ENCODE assay signal across 8 mouse cellular contexts in the genomic region with DNA sequence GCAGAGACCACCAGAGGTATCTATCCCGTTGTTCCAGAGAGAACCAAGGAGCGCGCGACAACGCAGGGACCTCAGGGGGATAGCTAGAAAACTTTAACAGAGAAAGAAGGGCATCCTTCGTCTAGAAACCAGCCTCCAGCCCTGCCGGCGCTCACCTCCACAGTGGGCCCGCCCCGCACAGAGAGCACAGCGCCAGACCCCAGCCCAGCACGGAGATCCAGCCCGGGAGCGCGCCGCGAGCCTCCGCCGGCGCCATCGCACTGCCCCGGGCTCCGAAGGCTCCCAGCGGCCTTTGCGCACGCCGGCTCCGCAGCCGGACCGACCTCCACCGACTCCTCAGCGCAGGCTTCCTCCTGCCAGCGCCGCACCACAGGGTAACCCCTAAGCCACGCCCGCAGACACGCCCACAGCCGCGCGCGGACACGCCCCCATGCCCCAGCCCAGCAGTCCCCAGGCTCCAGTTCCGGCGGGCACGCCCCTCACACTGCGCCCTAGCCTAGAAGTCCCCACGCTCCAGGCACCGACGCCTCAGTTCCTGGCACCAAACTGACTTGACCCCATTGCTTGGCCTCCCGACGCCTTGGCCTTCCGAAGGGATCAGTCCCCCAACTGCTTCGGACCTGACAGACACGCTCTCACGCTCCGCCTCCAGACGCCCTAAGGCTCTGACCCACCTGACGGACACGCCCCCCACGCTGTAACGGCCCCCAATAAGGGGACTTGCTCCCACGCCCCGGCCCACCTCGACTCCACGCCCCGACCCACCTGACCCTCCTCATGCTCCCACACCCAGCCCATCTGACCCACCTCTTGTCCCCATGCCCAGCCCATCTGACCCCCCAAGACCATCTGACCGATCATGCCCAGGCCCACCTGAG. TPM values are rescaled to one million over a fixed set of nuclear protein-coding genes. Genes with fewer than 3 reads are reported as not detected.
A peak's percentile ranks its signal among the peaks of the same experiment; 100 is the strongest.
DNase-seq lines count a peak whose midpoint lies in the region; ATAC-seq and TF ChIP-seq lines count a peak whose summit lies in the region.
"Not testable (repeated sequence)": the region's sequence is repeated elsewhere in the genome, so short reads cannot be mapped to it uniquely, and the experiment has no call there.

A gene (minus strand): TSS at position 350 of the 878 bp plus-strand sequence.
A gene (minus strand): TSS at position 659 of the 878 bp plus-strand sequence.

- TF ChIP-seq CTCF in G1E (IDR thresholded peaks at IDR 0.05; ENCODE audit: low read depth, low read length); lung, postnatal 0 days (IDR thresholded peaks at IDR 0.05): not testable (repeated sequence)

- not testable (repeated sequence) for H3K4me1 ChIP-seq in G1E (ENCODE audit: insufficient read depth, low read depth, low read length); forebrain, embryonic 14.5 days (ENCODE audit: control insufficient read depth, insufficient read depth, low read length); lung, postnatal 0 days (ENCODE audit: insufficient read depth, low read depth, low read length); neural tube, embryonic 13.5 days (replicated peaks)

- intact Hi-C loops in heart, postnatal 36 days (cut with DNase I) = not testable (repeated sequence)

- peak within 1 kb of the TSS; percentile 69 for H3K4me3 ChIP-seq in G1E (ENCODE audit: low read depth, low read length)
- H3K4me3 ChIP-seq in forebrain, embryonic 14.5 days (ENCODE audit: low read depth, low read length) = peak within 1 kb of the TSS; percentile 41
- peak within 1 kb of the TSS; percentile 51 for H3K4me3 ChIP-seq in lung, postnatal 0 days (ENCODE audit: low read depth, low read length)
- peak within 1 kb of the TSS; percentile 50 for H3K4me3 ChIP-seq in neural tube, embryonic 13.5 days

- peak within 1 kb of the TSS; percentile 62 for H3K9ac ChIP-seq in forebrain, embryonic 14.5 days (ENCODE audit: low read length)
- H3K9ac ChIP-seq in lung, postnatal 0 days (replicated peaks; ENCODE audit: low read depth) = 0 out of 2 replicates have a peak within 1 kb of the TSS, but pooled peaks have one; percentile 44
- H3K9ac ChIP-seq in neural tube, embryonic 13.5 days = peak within 1 kb of the TSS; percentile 70

- peak within 1 kb of the TSS; percentile 49 for H3K4me2 ChIP-seq in forebrain, embryonic 14.5 days (ENCODE audit: low read length)
- peak within 1 kb of the TSS; percentile 48 for H3K4me2 ChIP-seq in lung, postnatal 0 days (replicated peaks; ENCODE audit: low read depth, low read length)
- peak within 1 kb of the TSS; percentile 59 for H3K4me2 ChIP-seq in neural tube, embryonic 13.5 days

- peak; percentile 93 for ATAC-seq in G1E (ENCODE audit: extremely low read depth, insufficient number of reproducible peaks, low FRiP score, poor library complexity, severe bottlenecking)
- ATAC-seq in forebrain, embryonic 14.5 days = peak; percentile 99
- ATAC-seq in lung, postnatal 0 days = peak; percentile 98
- ATAC-seq in neural tube, embryonic 13.5 days (ENCODE audit: low read depth) = peak; percentile 98

- TF ChIP-seq EP300 in lung, postnatal 0 days (IDR thresholded peaks at IDR 0.05) = not testable (repeated sequence)

- H3K27ac ChIP-seq in forebrain, embryonic 14.5 days (ENCODE audit: low read depth, low read length); lung, postnatal 0 days (ENCODE audit: low read length); neural tube, embryonic 13.5 days (replicated peaks): not testable (repeated sequence)

- not testable (repeated sequence) for H3K9me3 ChIP-seq in G1E (replicated peaks); forebrain, embryonic 14.5 days (replicated peaks; ENCODE audit: control insufficient read depth, low read length); lung, postnatal 0 days (ENCODE audit: low read length); neural tube, embryonic 13.5 days

- H3K27me3 ChIP-seq in G1E (ENCODE audit: insufficient read depth, low read length); forebrain, embryonic 14.5 days (replicated peaks; ENCODE audit: control insufficient read depth, insufficient read depth, low read length); lung, postnatal 0 days (replicated peaks; ENCODE audit: insufficient read depth, low read length); neural tube, embryonic 13.5 days: not testable (repeated sequence)

- WGBS in forebrain, embryonic 14.5 days = 1% methylated on average over 46 of the region's 67 CpGs
- 0% methylated on average over 32 of the region's 67 CpGs for WGBS in lung, postnatal 0 days
- 2% methylated on average over 49 of the region's 67 CpGs for WGBS in neural tube, embryonic 13.5 days

- DNase-seq in G1E (ENCODE audit: low spot score); forebrain, embryonic 14.5 days (ENCODE audit: low spot score): not testable (repeated sequence)
- DNase-seq in cerebellum, adult 18-20 months = peak; percentile 14 to 42
- peak; percentile 41 to 49 for DNase-seq in heart, postnatal 36 days
- DNase-seq in kidney, postnatal 25 days = peak; percentile 45 to 75
- DNase-seq in lung, postnatal 0 days (ENCODE audit: low spot score) = peak; percentile 7
- peak; percentile 28 for DNase-seq in thymus, postnatal 0 days (ENCODE audit: low spot score)

- not testable (repeated sequence) for H3K36me3 ChIP-seq in G1E (replicated peaks); forebrain, embryonic 14.5 days (ENCODE audit: control insufficient read depth, insufficient read depth, low read length); lung, postnatal 0 days (ENCODE audit: insufficient read depth, low read length); neural tube, embryonic 13.5 days

RNA-seq across cellular contexts. Expression of the first gene that starts in this region (rescaled TPM):
- total RNA-seq in G1E (2014; fragmentation: Nextera tagmentation) = not detected in 2 replicates
- total RNA-seq in G1E (2017) = not detected in 2 replicates
- 0.19 TPM in 1 of 2 replicates, not detected in the other for polyA plus RNA-seq in G1E (2012)
- 0.22 TPM in 1 of 2 replicates, not detected in the other for polyA plus RNA-seq in forebrain, embryonic 14.5 days (2014; fragmentation: Nextera tagmentation; extraction: Ambion mirVana)
- total RNA-seq in heart, postnatal 36 days (2021) = not detected
- polyA plus RNA-seq in lung, postnatal 0 days (2015; fragmentation: Nextera tagmentation; extraction: Ambion mirVana) = 0.13 and 0.50 TPM in 2 replicates
- polyA plus RNA-seq in neural tube, embryonic 13.5 days (2015; fragmentation: Nextera tagmentation; extraction: Ambion mirVana) = 0.23 and 0.28 TPM in 2 replicates
- 0.52 and 1.1 TPM in 2 replicates for polyA plus RNA-seq in thymus, postnatal 0 days (2015; fragmentation: Nextera tagmentation; extraction: Ambion mirVana)

RNA-seq across cellular contexts. Expression of the second gene that starts in this region (rescaled TPM):
- total RNA-seq in G1E (2014; fragmentation: Nextera tagmentation) (10.5 and 11.6 TPM in 2 replicates), G1E (2017) (22.3 and 22.7 TPM in 2 replicates)
- polyA plus RNA-seq in G1E (2012) = 26.5 and 29.9 TPM in 2 replicates
- 15.0 and 15.3 TPM in 2 replicates for polyA plus RNA-seq in forebrain, embryonic 14.5 days (2014; fragmentation: Nextera tagmentation; extraction: Ambion mirVana)
- total RNA-seq in heart, postnatal 36 days (2021) = 10 to 100 TPM; 27.4 to 27.5 TPM
- 79.7 and 80.0 TPM in 2 replicates for polyA plus RNA-seq in lung, postnatal 0 days (2015; fragmentation: Nextera tagmentation; extraction: Ambion mirVana)
- 13.1 and 13.7 TPM in 2 replicates for polyA plus RNA-seq in neural tube, embryonic 13.5 days (2015; fragmentation: Nextera tagmentation; extraction: Ambion mirVana)
- polyA plus RNA-seq in thymus, postnatal 0 days (2015; fragmentation: Nextera tagmentation; extraction: Ambion mirVana) = 65.4 and 67.5 TPM in 2 replicates
